Mouse (Mus musculus) ES-Bruce4 (cell line): ENCODE data around the gene Ssc5d. TPM values are rescaled to one million over a fixed set of nuclear protein-coding genes. Genes with fewer than 3 reads are reported as not detected.

Source experiments
- H3K27ac ChIP-seq: 2 replicates; pipeline ENCODE4 v1.5.1; 2012; ENCODE audit warnings: low read length, inconsistent platforms; ENCODE audit not compliant: insufficient read depth
- H3K27me3 ChIP-seq: 2 replicates; pipeline ENCODE4 v1.6.1; 2012; ENCODE audit warnings: mild to moderate bottlenecking, low read length, inconsistent platforms; ENCODE audit not compliant: control insufficient read depth, poor library complexity, insufficient read depth, severe bottlenecking
- H3K36me3 ChIP-seq: 2 replicates; pipeline ENCODE4 v1.6.1; 2012; ENCODE audit warnings: inconsistent platforms, mild to moderate bottlenecking, low read length, moderate library complexity; ENCODE audit not compliant: control insufficient read depth, poor library complexity, insufficient read depth, severe bottlenecking
- H3K4me1 ChIP-seq: one replicate; pipeline ENCODE4 v1.8.1; 2011; ENCODE audit warnings: low read length; ENCODE audit not compliant: control insufficient read depth, insufficient read depth
- H3K4me3 ChIP-seq: 2 replicates; pipeline ENCODE4 v1.5.1; 2011; ENCODE audit warnings: low read depth, mild to moderate bottlenecking, low read length
- H3K9ac ChIP-seq: 2 replicates; pipeline ENCODE4 v1.6.1; 2012; ENCODE audit warnings: low read depth, mild to moderate bottlenecking, inconsistent platforms; ENCODE audit not compliant: poor library complexity, severe bottlenecking
- H3K9me3 ChIP-seq: replicated peaks from 2 replicates; pipeline ENCODE4 v1.6.1; 2012; ENCODE audit warnings: mild to moderate bottlenecking, low read length, inconsistent platforms; ENCODE audit not compliant: control insufficient read depth, poor library complexity, insufficient read depth, severe bottlenecking
- CTCF ChIP-seq: IDR thresholded peaks from one replicate; pipeline ENCODE4 v1.8.1; 2011; ENCODE audit warnings: low read depth, low read length
- EP300 ChIP-seq: IDR thresholded peaks from 2 replicates; pipeline ENCODE4 v1.6.1; 2011; ENCODE audit warnings: low read depth, low read length; ENCODE audit not compliant: insufficient read depth
- POLR2A ChIP-seq: IDR thresholded peaks from one replicate; pipeline ENCODE4 v1.8.1; 2011; ENCODE audit warnings: low read length; ENCODE audit not compliant: insufficient read depth
- polyA plus RNA-seq: library from polyadenylated mRNA; stranded (reverse); fragments of >200 nt; gene quantifications from 2 replicates; pipeline ENCODE4 v1.2.4, GENCODE M21; 2011; ENCODE audit warnings: low read depth; ENCODE audit not compliant: missing spikeins, insufficient read depth, insufficient read length

Gene Ssc5d
- polyA plus RNA-seq, 1 experiment = 1.5 TPM

DNA sequence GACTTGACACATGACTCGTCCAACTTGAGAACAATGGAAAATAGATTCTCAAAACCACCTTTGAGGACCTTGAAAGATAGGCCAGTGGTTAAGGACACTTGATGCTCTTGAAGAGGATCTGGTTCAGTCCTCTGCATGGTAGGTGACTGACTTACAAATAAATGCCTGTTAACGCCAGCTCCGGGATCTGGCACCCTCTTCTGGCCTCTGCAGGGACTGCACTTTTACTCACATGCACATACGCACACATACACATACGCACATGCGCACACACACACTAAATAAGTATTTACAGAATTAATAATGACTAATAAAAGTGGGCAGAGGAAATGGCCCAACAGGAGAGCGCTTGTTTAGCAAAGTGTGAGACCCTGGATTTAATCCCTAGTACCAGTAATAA lies 51.2 kb downstream of the Ssc5d start:
- Histone ChIP-seq H3K27ac (no peak overlapping the region), H3K36me3 (no peaks in the 10 kb centered on the region), H3K27me3 (no peaks in the 10 kb centered on the region), H3K9ac (no peak overlapping the region), H3K9me3 (no peaks in the 10 kb centered on the region), H3K4me3 (no peak overlapping the region), H3K4me1 (no peaks in the 10 kb centered on the region)
- TF ChIP-seq POLR2A = no peak
- peak; percentile 50 for TF ChIP-seq CTCF

DNA sequence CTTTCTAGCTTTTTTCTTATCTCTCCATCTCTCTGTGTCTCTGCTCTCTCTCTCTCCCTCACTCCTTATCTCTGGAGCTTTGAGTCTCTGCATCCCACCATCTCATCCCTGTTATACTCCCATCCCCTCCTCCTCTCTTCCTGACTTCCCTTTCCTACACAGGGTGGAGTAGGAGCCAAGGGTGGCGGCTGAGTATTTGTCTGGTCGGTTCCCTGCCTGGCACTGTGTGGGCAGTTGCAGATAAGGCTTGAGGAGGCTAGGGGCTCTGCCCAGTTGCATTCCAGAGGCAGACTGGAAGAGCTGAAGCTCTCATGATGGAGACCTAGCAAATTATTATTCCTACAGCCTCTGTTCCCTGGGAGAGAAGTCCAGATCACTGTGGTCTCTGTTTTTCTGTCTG lies 62.7 kb downstream of the Ssc5d start:
- Histone ChIP-seq H3K27ac (no peak overlapping the region), H3K4me3 (no peak overlapping the region)

DNA sequence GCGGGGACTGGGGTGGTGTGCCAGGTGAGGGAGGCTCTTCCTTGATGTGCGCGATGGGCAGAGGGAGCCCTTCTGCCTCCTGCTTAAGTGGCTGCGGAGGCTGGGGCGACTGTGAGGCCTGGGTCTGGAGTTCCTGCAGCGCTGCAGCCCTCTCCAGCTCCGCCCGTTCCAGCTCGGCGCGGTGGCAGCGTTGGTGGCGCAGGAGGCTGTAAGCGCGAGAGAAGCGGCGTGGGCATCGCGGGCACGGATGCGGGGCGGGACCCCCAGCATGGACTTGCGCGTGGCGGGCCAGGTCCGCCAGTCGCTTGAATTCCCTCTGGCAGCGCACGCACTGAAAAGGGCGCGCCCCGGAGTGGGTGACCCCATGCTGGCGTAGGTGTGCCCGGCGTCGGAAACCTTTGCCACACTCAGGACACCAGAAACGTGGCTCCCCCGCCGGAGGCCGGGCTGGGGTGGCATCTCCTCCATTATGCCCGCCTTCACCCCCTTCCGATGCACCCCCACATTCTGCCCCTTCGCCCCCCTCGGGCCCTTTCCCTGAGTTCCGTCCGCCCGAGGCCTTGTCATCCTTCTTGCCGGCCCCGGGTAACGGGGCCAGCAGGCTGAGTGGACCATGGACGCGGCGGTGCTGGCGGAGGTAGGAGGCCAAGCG lies 67.9 kb downstream of the Ssc5d start:
- Histone ChIP-seq H3K27ac (no peak overlapping the region), H3K36me3 (no peaks in the 10 kb centered on the region), H3K9ac (peak overlapping the region; percentile 15; the same call in 1 of the 2 replicates), H3K4me1 (no peaks in the 10 kb centered on the region), H3K9me3 (no peaks in the 10 kb centered on the region), H3K4me3 (peak overlapping the region; percentile 54), H3K27me3 (no peaks in the 10 kb centered on the region; the same call in 1 of the 2 replicates)
- TF ChIP-seq EP300 (no peak), CTCF (no peak), POLR2A (no peak)

More for the DNA sequence above, 62.7 kb downstream of the Ssc5d start:
- Histone ChIP-seq H3K9me3 (no peaks in the 10 kb centered on the region), H3K36me3 (no peaks in the 10 kb centered on the region), H3K9ac (no peak overlapping the region), H3K4me1 (no peaks in the 10 kb centered on the region), H3K27me3 (no peaks in the 10 kb centered on the region)
- TF ChIP-seq EP300 (no peak), POLR2A (no peak)

DNA sequence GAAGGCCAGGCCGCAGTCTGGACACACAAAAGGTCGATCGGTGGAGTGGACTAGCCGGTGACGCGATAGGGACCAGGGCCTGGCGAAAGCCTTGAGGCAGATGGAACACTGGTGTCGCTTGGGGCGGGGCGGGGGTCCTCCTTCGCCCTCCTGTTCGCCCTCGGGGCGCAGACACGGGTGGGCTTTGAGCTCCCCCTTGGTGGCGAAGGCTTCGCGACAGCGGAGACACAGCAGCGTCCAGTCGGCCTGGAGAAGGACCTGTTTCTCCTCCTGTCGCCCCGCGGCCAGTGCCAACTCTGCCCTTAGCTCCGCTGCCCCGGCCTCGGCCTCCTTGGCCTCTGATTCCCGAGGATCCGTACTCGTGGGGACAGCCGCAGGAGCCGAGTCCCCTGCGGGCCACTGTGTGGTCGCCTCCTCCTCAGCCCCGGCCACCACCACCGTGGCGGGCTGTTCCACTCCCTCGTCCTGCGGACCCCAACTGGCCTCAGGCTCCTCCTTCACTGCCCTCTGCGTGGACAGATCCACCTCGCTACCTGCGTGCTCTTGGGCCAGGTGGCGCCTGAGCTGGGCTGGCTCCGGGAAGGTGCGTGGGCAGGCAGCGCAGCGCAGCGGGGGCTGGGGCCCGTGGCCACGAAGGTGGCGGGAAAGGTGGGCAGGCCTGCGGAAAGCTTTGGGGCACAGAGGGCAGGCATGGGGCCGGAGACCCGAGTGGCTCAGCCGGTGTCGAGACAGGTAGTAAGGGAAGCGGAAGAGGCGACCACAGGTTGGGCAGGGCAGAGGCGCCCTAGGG lies 68.6 kb downstream of the Ssc5d start:
- H3K4me3 ChIP-seq = peak overlapping the region; percentile 54
- H3K4me1 ChIP-seq = no peaks in the 10 kb centered on the region

More for the DNA sequence above, 68.6 kb downstream of the Ssc5d start:
- Histone ChIP-seq H3K36me3 (no peaks in the 10 kb centered on the region), H3K9ac (peak overlapping the region; percentile 15; the same call in 1 of the 2 replicates), H3K27me3 (no peaks in the 10 kb centered on the region; the same call in 1 of the 2 replicates), H3K27ac (no peak overlapping the region), H3K9me3 (no peaks in the 10 kb centered on the region)
- TF ChIP-seq EP300 (no peak), POLR2A (no peak), CTCF (no peak)

Other genes with a start within 250 kb of the Ssc5d start
- gene Hspbp1, start 240.7 kb upstream of the Ssc5d start, polyA plus RNA-seq = 51.8 and 63.3 TPM in 2 replicates
- gene Brsk1, start 235.2 kb upstream of the Ssc5d start, polyA plus RNA-seq = 10.9 TPM in 2 replicates
- gene Tmem150b, start 200.5 kb upstream of the Ssc5d start, polyA plus RNA-seq = not detected in 2 replicates
- 69.0 and 72.3 TPM in 2 replicates for gene Kmt5c, start 185.7 kb upstream of the Ssc5d start, polyA plus RNA-seq
- 319 and 368 TPM in 2 replicates for gene Cox6b2, start 172.7 kb upstream of the Ssc5d start, polyA plus RNA-seq
- not detected in 2 replicates for gene Fam71e2, start 154.5 kb upstream of the Ssc5d start, polyA plus RNA-seq
- 1.4 and 1.9 TPM in 2 replicates for gene Il11, start 142.9 kb upstream of the Ssc5d start, polyA plus RNA-seq
- gene Tmem190, start 142.8 kb upstream of the Ssc5d start, polyA plus RNA-seq = not detected in 2 replicates
- gene Tmem238, start 136.1 kb upstream of the Ssc5d start, polyA plus RNA-seq = 2.6 and 6.8 TPM in 2 replicates
- gene Rpl28, start 132.9 kb upstream of the Ssc5d start, polyA plus RNA-seq = 969 and 977 TPM in 2 replicates
- 474 and 498 TPM in 2 replicates for gene Ube2s, start 113.2 kb upstream of the Ssc5d start, polyA plus RNA-seq
- gene Shisa7, start 81.1 kb upstream of the Ssc5d start, polyA plus RNA-seq = 3.8 and 5.3 TPM in 2 replicates
- 3.8 and 4.2 TPM in 2 replicates for gene Isoc2b, start 55.5 kb upstream of the Ssc5d start, polyA plus RNA-seq
- 3.3 and 4.3 TPM in 2 replicates for gene Isoc2a, start 48.6 kb upstream of the Ssc5d start, polyA plus RNA-seq
- 1.1 TPM in 2 replicates for gene Gm36210, start 19.3 kb upstream of the Ssc5d start, polyA plus RNA-seq
- gene Zfp628, start 10.6 kb upstream of the Ssc5d start, polyA plus RNA-seq = 5.0 and 5.4 TPM in 2 replicates
- gene Nat14, start 3.8 kb upstream of the Ssc5d start, polyA plus RNA-seq = 2.2 and 3.3 TPM in 2 replicates
- gene Sbk2, start 38.6 kb downstream of the Ssc5d start, polyA plus RNA-seq = 0.48 and 1.0 TPM in 2 replicates
- 0.25 and 0.55 TPM in 2 replicates for gene Sbk3, start 45.4 kb downstream of the Ssc5d start, polyA plus RNA-seq
- 7.6 and 10.9 TPM in 2 replicates for gene Zfp579, start 70.4 kb downstream of the Ssc5d start, polyA plus RNA-seq
- 2.5 and 4.7 TPM in 2 replicates for gene Zfp524, start 88.6 kb downstream of the Ssc5d start, polyA plus RNA-seq
- gene Fiz1, start 88.9 kb downstream of the Ssc5d start, polyA plus RNA-seq = 43.2 and 57.0 TPM in 2 replicates
- gene Gm44973, start 89.7 kb downstream of the Ssc5d start, polyA plus RNA-seq = not detected in 2 replicates
- 23.0 and 24.7 TPM in 2 replicates for gene Zfp865, start 94.6 kb downstream of the Ssc5d start, polyA plus RNA-seq
- gene Ccdc106, start 94.8 kb downstream of the Ssc5d start, polyA plus RNA-seq = 5.6 and 5.7 TPM in 2 replicates
- gene 4632433K11Rik, start 108.3 kb downstream of the Ssc5d start, polyA plus RNA-seq = 1.9 TPM in 1 of 2 replicates, not detected in the other
- 0.30 TPM in 1 of 2 replicates, not detected in the other for gene Zfp784, start 112.7 kb downstream of the Ssc5d start, polyA plus RNA-seq
- gene Zfp580, start 125.8 kb downstream of the Ssc5d start, polyA plus RNA-seq = 14.0 and 16.0 TPM in 2 replicates
- 236 and 262 TPM in 2 replicates for gene U2af2, start 136.4 kb downstream of the Ssc5d start, polyA plus RNA-seq
- gene Epn1, start 154.4 kb downstream of the Ssc5d start, polyA plus RNA-seq = 68.8 and 69.1 TPM in 2 replicates
- not detected in 2 replicates for gene Rfpl4, start 191.2 kb downstream of the Ssc5d start, polyA plus RNA-seq
- 0.90 and 1.3 TPM in 2 replicates for gene Rasl2-9, start 200.2 kb downstream of the Ssc5d start, polyA plus RNA-seq
- gene Vmn1r55, start 223.9 kb downstream of the Ssc5d start, polyA plus RNA-seq = 0.06 TPM in 2 replicates